Mouse (Mus musculus) olfactory bulb, adult 2 months (tissue): Measurements from ENCODE around the gene Frmd5. TPM values are rescaled to one million over a fixed set of nuclear protein-coding genes. Genes with fewer than 3 reads are reported as not detected.

ENCODE experiments used
- H3K27ac ChIP-seq: fragments of 200-500 bp; 2 replicates; pipeline ENCODE4 v1.5.1; 2012; ENCODE audit warnings: low read depth, low read length; ENCODE audit not compliant: insufficient read depth
- H3K4me1 ChIP-seq: fragments of 200-500 bp; 2 replicates; pipeline ENCODE4 v1.6.1; 2012; ENCODE audit warnings: low read length; ENCODE audit not compliant: control insufficient read depth, insufficient read depth
- H3K4me3 ChIP-seq: fragments of 200-500 bp; 2 replicates; pipeline ENCODE4 v1.5.1; 2012; ENCODE audit warnings: mild to moderate bottlenecking, low read depth, low read length, moderate library complexity; ENCODE audit not compliant: insufficient read depth
- CTCF ChIP-seq: fragments of 200-500 bp; IDR thresholded peaks from 2 replicates; pipeline ENCODE4 v1.5.1; 2012; ENCODE audit warnings: low read depth, mild to moderate bottlenecking, low read length, moderate library complexity; ENCODE audit not compliant: insufficient read depth
- POLR2A ChIP-seq: fragments of 200-500 bp; IDR thresholded peaks from 2 replicates; pipeline ENCODE4 v1.6.1; 2012; ENCODE audit warnings: mild to moderate bottlenecking, low read depth, low read length, moderate library complexity; ENCODE audit not compliant: insufficient read depth
- WGBS: fragments of 180-500 bp; shearing (Covaris S2); methylation state at CpG from one replicate; pipeline ENCODE4 v1.1.7; 2018; 5-methylcytosine and 5-hydroxymethylcytosine counted together
- polyA plus RNA-seq: library from polyadenylated mRNA; stranded (reverse); fragments of >200 nt; gene quantifications from 2 replicates; pipeline ENCODE4 v1.2.4, GENCODE M21; 2012; ENCODE audit warnings: low replicate concordance; ENCODE audit not compliant: missing spikeins, insufficient read depth, insufficient read length

Gene Frmd5
- polyA plus RNA-seq, 1 experiment: not detected

GRCm38 (mm10) chr2:121661160-121661502 lies 145.8 kb downstream of the Frmd5 start:
- Histone ChIP-seq H3K4me3 (no peak overlapping the region), H3K27ac (no peak overlapping the region), H3K4me1 (no peaks in the 10 kb centered on the region)
- no peak for TF ChIP-seq POLR2A
- no peak for TF ChIP-seq CTCF
- WGBS: 61% methylated on average over 4 of the region's 4 CpGs

GRCm38 (mm10) chr2:121660461-121661159 lies 146.3 kb downstream of the Frmd5 start:
- H3K4me3 ChIP-seq: no peak overlapping the region
- 74% methylated on average over 6 of the region's 6 CpGs for WGBS
- H3K4me1 ChIP-seq: no peaks in the 10 kb centered on the region
- no peak for TF ChIP-seq POLR2A
- TF ChIP-seq CTCF: no peak
- no peak overlapping the region for H3K27ac ChIP-seq

- Histone ChIP-seq H3K4me1 (no peaks in the 10 kb centered on the region), H3K27ac (no peak overlapping the region), H3K4me3 (no peak overlapping the region)
- no peak for TF ChIP-seq POLR2A
- TF ChIP-seq CTCF: no peak
- 92% methylated on average over 4 of the region's 4 CpGs for WGBS
Observed at GRCm38 (mm10) chr2:121659350-121659749, 147.5 kb downstream of the Frmd5 start.

GRCm38 (mm10) chr2:121658123-121658767 lies 148.6 kb downstream of the Frmd5 start:
- TF ChIP-seq POLR2A (no peak), CTCF (no peak)
- Histone ChIP-seq H3K27ac (no peak overlapping the region), H3K4me3 (no peak overlapping the region), H3K4me1 (no peaks in the 10 kb centered on the region)
- 90% methylated on average over 5 of the region's 5 CpGs for WGBS

GRCm38 (mm10) chr2:121655966-121656365 lies 150.9 kb downstream of the Frmd5 start:
- WGBS: 89% methylated on average over 6 of the region's 6 CpGs
- no peak overlapping the region for H3K4me3 ChIP-seq
- no peaks in the 10 kb centered on the region for H3K4me1 ChIP-seq
- H3K27ac ChIP-seq: no peak overlapping the region
- TF ChIP-seq CTCF: no peak
- TF ChIP-seq POLR2A: no peak

- no peak overlapping the region for H3K27ac ChIP-seq
Observed at GRCm38 (mm10) chr2:121655106-121655505, 151.8 kb downstream of the Frmd5 start.

GRCm38 (mm10) chr2:121646528-121646927 lies 160.4 kb downstream of the Frmd5 start:
- TF ChIP-seq CTCF (no peak), POLR2A (no peak)
- Histone ChIP-seq H3K27ac (no peak overlapping the region), H3K4me3 (no peak overlapping the region), H3K4me1 (no peaks in the 10 kb centered on the region)
- 79% methylated on average over 4 of the region's 4 CpGs for WGBS

More at GRCm38 (mm10) chr2:121655106-121655505, 151.8 kb downstream of the Frmd5 start:
- Histone ChIP-seq H3K4me1 (no peaks in the 10 kb centered on the region), H3K4me3 (no peak overlapping the region)
- WGBS: 86% methylated on average over 8 of the region's 8 CpGs
- TF ChIP-seq POLR2A (no peak), CTCF (no peak)

- Histone ChIP-seq H3K4me3 (no peak overlapping the region), H3K4me1 (no peaks in the 10 kb centered on the region), H3K27ac (no peak overlapping the region)
- TF ChIP-seq CTCF (no peak), POLR2A (no peak)
- 81% methylated on average over 6 of the region's 6 CpGs for WGBS
Observed at GRCm38 (mm10) chr2:121642934-121643333, 164.0 kb downstream of the Frmd5 start.

GRCm38 (mm10) chr2:121632091-121632490 lies 174.8 kb downstream of the Frmd5 start:
- TF ChIP-seq POLR2A (no peak), CTCF (no peak)
- Histone ChIP-seq H3K4me3 (no peak overlapping the region), H3K4me1 (no peaks in the 10 kb centered on the region), H3K27ac (no peak overlapping the region)
- 84% methylated on average over 4 of the region's 4 CpGs for WGBS

GRCm38 (mm10) chr2:121630286-121630685 lies 176.6 kb downstream of the Frmd5 start:
- H3K4me1 ChIP-seq: no peaks in the 10 kb centered on the region
- TF ChIP-seq CTCF (no peak), POLR2A (no peak)
- H3K4me3 ChIP-seq: no peak overlapping the region
- 85% methylated on average over 5 of the region's 5 CpGs for WGBS
- H3K27ac ChIP-seq: no peak overlapping the region
